Mouse (Mus musculus): ENCODE measurements around the gene Prkg1.
A peak's percentile ranks its signal among the peaks of the same experiment; 100 is the strongest.

Prkg1 gene

DNA sequence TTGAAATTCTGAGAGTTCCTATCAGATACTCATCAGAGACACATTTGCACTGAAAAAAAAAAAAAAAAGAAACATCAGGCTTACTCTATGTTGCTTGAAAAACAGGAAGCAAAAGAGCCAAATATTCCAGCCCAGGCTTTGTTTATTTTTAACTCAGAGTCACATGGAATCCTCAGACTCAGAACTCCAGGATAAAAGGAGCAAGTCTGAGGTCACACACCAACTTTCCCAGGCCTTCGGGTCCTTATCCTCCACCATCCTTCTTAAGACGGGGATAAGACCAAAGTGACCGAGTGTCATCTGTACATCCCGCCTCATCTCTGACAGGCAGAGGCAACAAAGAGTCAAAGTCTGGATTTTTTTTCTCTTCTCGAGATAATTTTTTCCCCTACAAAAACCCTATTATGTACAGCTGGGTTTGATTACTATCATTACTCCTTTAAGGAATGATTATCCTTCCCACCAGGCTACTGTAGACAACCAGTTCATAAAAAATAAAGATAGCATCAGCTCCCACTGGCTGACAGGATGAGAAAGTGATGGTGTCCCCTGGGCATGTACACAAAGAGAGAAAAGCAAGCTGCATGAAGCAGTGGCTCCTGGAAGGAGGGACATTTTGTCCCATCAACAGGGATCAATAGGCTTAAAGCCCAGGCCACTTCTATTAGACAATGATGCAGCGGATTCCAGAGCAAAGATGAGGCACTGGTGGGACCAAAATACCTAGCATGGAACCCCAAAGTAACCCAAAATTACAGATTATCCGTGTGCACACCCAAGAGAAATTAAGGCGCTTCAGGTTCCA, 21.4 kb downstream of the Prkg1 start:
- DNase-seq (ENCODE audit: low spot score in 2 of 2): no peak

GRCm38 (mm10) chr19:31714900-31715299, 49.9 kb downstream of the Prkg1 start:
- no peak for DNase-seq (ENCODE audit: low spot score in 2 of 2)

DNA sequence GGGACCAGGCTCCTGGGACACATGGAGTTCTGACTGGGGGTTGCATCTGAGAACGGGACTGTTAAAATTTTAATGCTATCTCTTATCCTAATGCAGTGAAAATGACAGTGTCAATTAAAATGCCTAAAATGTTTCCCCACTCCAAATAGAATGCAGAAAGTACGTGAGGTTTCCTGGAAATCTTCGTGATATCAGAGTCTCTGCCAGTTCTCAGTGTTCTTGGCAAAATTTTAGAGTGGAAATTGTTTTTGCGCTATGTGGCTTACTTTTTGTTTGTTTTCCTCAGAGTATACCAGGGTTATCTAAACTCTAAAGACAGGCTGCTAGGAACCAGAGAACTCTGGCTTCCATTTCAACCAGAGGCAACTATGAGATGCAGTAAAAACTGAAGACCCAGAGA, 50.4 kb downstream of the Prkg1 start:
- DNase-seq (ENCODE audit: low spot score in 2 of 2): no peak

GRCm38 (mm10) chr19:31713321-31713720, 51.5 kb downstream of the Prkg1 start:
- no peak for DNase-seq (ENCODE audit: low spot score in 2 of 2)

DNA sequence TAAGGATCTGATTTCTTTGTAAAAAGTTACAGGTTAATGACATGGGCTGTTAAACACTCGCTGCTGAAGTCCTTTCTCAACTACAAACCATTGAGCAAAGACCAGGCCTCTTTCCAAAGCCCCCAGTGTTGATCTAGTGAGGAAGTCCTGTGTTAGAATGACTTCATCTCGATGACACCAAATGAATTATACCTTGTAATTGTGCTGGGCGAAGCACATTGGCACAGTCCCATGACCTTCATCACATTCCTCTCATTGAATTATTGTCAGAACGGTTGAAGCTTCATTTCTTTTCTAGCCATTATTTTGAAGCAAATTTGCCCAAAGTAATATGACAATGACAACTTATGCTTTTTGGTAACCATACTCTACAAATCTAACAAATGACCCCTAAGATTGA, 54.5 kb downstream of the Prkg1 start:
- no peak for DNase-seq (ENCODE audit: low spot score in 2 of 2)

GRCm38 (mm10) chr19:31703991-31704390, 60.8 kb downstream of the Prkg1 start:
- DNase-seq (ENCODE audit: low spot score in 2 of 2): no peak

DNA sequence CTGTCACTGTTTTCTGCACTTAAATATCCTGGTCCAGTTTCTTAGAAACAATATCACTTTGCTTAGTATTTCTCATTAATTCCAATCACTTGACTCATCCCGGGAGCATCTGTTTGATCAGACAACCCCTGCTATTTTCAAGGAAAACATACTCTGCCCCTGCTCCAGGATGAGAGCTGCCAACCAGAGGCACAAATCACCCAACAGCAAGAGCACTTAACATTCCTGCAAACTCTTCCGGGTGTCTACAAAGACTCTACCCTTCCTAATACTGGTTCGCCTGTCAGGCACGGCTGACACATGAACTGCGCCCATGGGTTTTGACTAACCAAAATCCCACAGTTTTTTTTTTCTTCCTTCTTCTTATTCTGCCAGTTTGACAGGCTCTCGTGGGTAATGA, 65.9 kb downstream of the Prkg1 start:
- DNase-seq (ENCODE audit: low spot score in 2 of 2): no peak

- DNase-seq (ENCODE audit: low spot score in 2 of 2): no peak
These were observed 84.0 kb downstream of the Prkg1 start for GRCm38 (mm10) chr19:31680821-31681220.

DNA sequence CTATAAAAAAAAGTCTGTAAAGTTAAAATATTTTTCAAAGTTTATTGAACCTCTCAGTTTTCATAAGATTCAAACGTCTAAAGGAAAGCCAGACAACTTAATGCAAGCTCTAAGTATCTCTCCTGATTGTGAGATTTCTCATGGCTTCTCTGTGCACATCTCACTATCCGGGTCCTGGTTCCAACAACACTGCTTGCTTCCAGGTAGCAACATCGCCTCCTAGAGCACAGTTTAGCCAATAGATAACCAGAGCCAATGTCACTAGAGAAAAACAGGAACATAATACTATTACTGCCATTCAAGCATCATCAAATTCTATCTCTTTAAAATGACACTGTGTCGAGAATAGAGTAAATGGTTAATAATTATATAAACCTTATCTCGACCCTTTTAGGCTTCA, 86.5 kb downstream of the Prkg1 start:
- DNase-seq (ENCODE audit: low spot score in 2 of 2): peak in 1 of 2 experiments; percentile 26

DNA sequence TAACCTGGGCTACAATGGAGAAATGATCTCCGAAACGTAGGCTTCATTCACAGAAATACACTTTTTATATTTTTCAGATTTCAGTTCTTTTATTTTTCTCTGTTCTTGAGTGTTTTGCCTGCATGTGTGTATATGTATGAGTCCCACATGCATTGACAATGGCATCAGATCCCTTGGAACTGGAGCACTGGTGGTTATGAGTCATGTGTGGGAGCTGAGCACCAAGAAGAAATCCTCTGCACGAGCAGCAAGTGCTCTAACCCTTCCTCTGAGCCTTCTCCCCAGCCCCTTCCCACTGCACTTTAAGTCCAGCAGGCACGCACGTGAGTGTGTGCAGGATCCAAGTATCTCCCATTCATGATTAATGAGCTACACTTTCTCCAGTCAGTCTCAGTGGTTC, 93.1 kb downstream of the Prkg1 start:
- DNase-seq (ENCODE audit: low spot score in 2 of 2): no peak

DNA sequence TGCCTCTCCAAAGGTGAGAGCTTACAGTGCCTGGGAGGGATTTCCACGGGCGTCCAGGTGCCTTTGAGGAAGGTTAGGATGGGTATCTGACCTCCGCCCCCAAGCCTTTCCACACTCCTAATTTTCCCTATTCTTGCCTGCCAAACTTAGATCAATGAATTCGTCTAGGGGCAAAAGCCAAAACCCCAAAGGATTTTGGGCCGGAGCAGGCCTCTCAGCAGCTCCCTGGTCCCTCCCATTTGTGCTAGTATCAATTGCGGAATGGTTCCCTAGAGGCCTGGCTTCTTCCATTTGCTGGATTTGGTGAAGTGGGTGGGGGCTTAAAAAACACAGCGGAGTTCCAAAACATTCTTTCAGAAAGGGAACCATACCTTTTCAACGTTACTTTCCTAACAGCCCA, 99.8 kb downstream of the Prkg1 start:
- DNase-seq (ENCODE audit: low spot score in 2 of 2): peak in 1 of 2 experiments; percentile 30

GRCm38 (mm10) chr19:31664159-31664991, 100.5 kb downstream of the Prkg1 start:
- peak; percentile 75 to 83 for DNase-seq (ENCODE audit: low spot score in 2 of 2)

GRCm38 (mm10) chr19:31663437-31664158, 101.2 kb downstream of the Prkg1 start:
- peak; percentile 47 to 50 for DNase-seq (ENCODE audit: low spot score in 2 of 2)

GRCm38 (mm10) chr19:31662802-31663201, 102.0 kb downstream of the Prkg1 start:
- peak in 1 of 2 experiments; percentile 36 for DNase-seq (ENCODE audit: low spot score in 2 of 2)

GRCm38 (mm10) chr19:31658751-31659397, 106.0 kb downstream of the Prkg1 start:
- DNase-seq (ENCODE audit: low spot score in 2 of 2): no peak

DNA sequence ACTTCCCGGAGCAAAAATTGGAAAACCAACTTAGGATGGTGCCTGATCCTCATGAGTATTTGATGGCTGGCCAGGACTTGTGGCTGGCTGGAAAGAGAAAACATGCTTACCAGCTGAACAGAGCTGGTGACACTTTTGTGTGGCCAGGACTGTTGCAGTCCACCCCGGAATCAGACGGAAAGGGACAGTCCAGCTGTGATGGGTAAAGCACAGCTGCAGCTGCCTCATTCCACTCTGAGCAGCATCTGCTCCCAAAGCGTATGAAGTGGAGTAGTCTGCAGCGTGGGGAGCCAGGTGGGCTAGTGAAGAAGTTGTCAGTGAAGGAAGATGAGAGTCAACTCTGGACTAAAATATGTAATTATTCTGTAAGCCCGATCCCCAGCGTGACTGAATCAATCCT, 108.6 kb downstream of the Prkg1 start:
- DNase-seq (ENCODE audit: low spot score in 2 of 2): no peak

GRCm38 (mm10) chr19:31655826-31656225, 109.0 kb downstream of the Prkg1 start:
- DNase-seq (ENCODE audit: low spot score in 2 of 2): no peak

GRCm38 (mm10) chr19:31654022-31654421, 110.8 kb downstream of the Prkg1 start:
- DNase-seq (ENCODE audit: low spot score in 2 of 2): no peak

- DNase-seq (ENCODE audit: low spot score in 2 of 2): no peak
These were observed 114.4 kb downstream of the Prkg1 start for GRCm38 (mm10) chr19:31650452-31650851.

- DNase-seq (ENCODE audit: low spot score in 2 of 2): no peak
These were observed 117.3 kb downstream of the Prkg1 start for GRCm38 (mm10) chr19:31647492-31647891.

Data from frontal cortex, postnatal 36 days (tissue).